Mouse (Mus musculus) cortical plate, adult 2 months (tissue): ENCODE data around the gene Gpr183.

Experiments used
- CTCF ChIP-seq: fragments of 200-500 bp; IDR thresholded peaks from 2 replicates; pipeline ENCODE4 v1.5.1; 2011; ENCODE audit warnings: mild to moderate bottlenecking, control low read depth, low read length; ENCODE audit not compliant: insufficient read depth; ENCODE audit errors: extremely low read depth
- POLR2A ChIP-seq: fragments of 200-500 bp; IDR thresholded peaks from 2 replicates; pipeline ENCODE4 v1.6.1; 2011; ENCODE audit warnings: mild to moderate bottlenecking, low read length, control low read depth; ENCODE audit not compliant: insufficient read depth; ENCODE audit errors: extremely low read depth

GRCm38 (mm10) chr14:121956291-121956690 lies 8.7 kb downstream of the Gpr183 start:
- no peak for TF ChIP-seq CTCF
- TF ChIP-seq POLR2A, result no peak
